In the genomic region with DNA sequence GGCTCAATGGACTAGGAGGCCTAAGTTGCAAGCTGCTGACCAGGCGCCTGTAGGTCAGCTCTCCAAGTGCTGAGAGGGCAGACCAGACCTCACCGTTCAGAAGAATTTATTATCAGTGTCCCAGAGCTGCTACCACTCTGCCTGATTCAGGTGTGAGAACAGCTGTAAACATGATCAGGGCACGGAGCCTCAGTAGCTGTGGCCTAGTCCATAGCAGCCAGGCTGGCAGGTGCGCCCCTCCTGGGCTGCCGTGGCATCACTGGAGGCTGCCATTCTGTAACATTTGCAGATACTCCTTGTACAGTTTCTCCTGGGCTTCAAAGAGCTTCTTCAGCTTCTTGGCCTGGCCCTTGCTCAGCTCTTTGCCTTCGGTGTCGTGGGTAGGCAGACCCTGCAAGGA, we compare ENCODE assay signal across 14 mouse cellular contexts. TPM values are rescaled to one million over a fixed set of nuclear protein-coding genes. Genes with fewer than 3 reads are reported as not detected.
DNase-seq lines count a peak whose midpoint lies in the region; ATAC-seq and TF ChIP-seq lines count a peak whose summit lies in the region.
"Had no signal": no experiment of that assay in that cellular context is flagged by ENCODE, and none has a peak within 500 bp of the region (broad histone marks: within the 10 kb centered on the region; RNA-seq: fewer than 3 reads in every experiment).

No protein-coding gene starts in this region.

- H3K9me3 ChIP-seq in G1E (replicated peaks) = no peaks in the 10 kb centered on the region
- H3K9me3 ChIP-seq: lung, embryonic 15.5 days; megakaryocyte, embryonic 14.5 days had no signal

- peaks cover 99% of the 10 kb centered on the region for H3K36me3 ChIP-seq in G1E (replicated peaks)

- peaks cover 39% of the 10 kb centered on the region for H3K4me1 ChIP-seq in G1E (ENCODE audit: insufficient read depth, low read depth, low read length)
- H3K4me1 ChIP-seq: lung, embryonic 15.5 days; megakaryocyte, embryonic 14.5 days had no signal

- H3K27ac ChIP-seq in layer of hippocampus, adult 2 months = 0 out of 2 replicates have a peak overlapping the region, but pooled peaks have one; percentile 23
- H3K27ac ChIP-seq: lung, embryonic 15.5 days had no signal

- H3K27me3 ChIP-seq in G1E (ENCODE audit: insufficient read depth, low read length) = no peaks in the 10 kb centered on the region
- H3K27me3 ChIP-seq: lung, embryonic 15.5 days; megakaryocyte, embryonic 14.5 days had no signal

- DNase-seq in layer of hippocampus, adult 2 months (ENCODE audit: low spot score in 2 of 2) = no peak
- no peak for DNase-seq in layer of hippocampus, postnatal 10 days (ENCODE audit: low spot score in 2 of 2)
- peak; percentile 12 for DNase-seq in G1E (ENCODE audit: low spot score)
- DNase-seq in urinary bladder, adult 2 months (ENCODE audit: low spot score) = no peak
- DNase-seq: thymus, adult 18-20 months had no signal

- peak; percentile 43 for TF ChIP-seq CTCF in layer of hippocampus, adult 2 months (conservative IDR thresholded peaks at IDR 0.05)
- TF ChIP-seq CTCF in G1E (IDR thresholded peaks at IDR 0.05; ENCODE audit: low read depth, low read length) = no peak

- no peak for ATAC-seq in G1E (ENCODE audit: extremely low read depth, insufficient number of reproducible peaks, low FRiP score, poor library complexity, severe bottlenecking)
- peak; percentile 28; the same call in 1 of the 2 replicates for ATAC-seq in common myeloid progenitor, adult 5-6 weeks (replicated peaks; ENCODE audit: low read depth, poor library complexity, severe bottlenecking)
- ATAC-seq in megakaryocyte progenitor cell, adult 5-6 weeks (replicated peaks; ENCODE audit: poor library complexity) = peak; percentile 73
- no peak for ATAC-seq in CD4-positive, CD25-positive, alpha-beta regulatory T cell, adult 4 months
- ATAC-seq: activated CD4-positive, CD25-positive, alpha-beta regulatory T cell, adult 4 months had no signal

- no peak overlapping the region for H3K4me3 ChIP-seq in layer of hippocampus, adult 2 months
- peak overlapping the region; percentile 47; the same call in 1 of the 2 replicates for H3K4me3 ChIP-seq in G1E (ENCODE audit: low read depth, low read length)
- H3K4me3 ChIP-seq: lung, embryonic 15.5 days; megakaryocyte, embryonic 14.5 days had no signal

RNA-seq across cellular contexts. Expression of gene Nap1l4, which starts 8.7 kb away (rescaled TPM):
- 100 to 1,000 TPM; 106 to 119 TPM for total RNA-seq in layer of hippocampus, adult 2 months (2021)
- total RNA-seq in layer of hippocampus, postnatal 10 days (2021) = 100 to 1,000 TPM; 133 to 144 TPM
- total RNA-seq in G1E (2014; fragmentation: Nextera tagmentation) (96.6 and 138 TPM in 2 replicates), G1E (2017) (146 and 158 TPM in 2 replicates)
- polyA plus RNA-seq in G1E (2012) = 59.5 and 84.7 TPM in 2 replicates
- total RNA-seq in common myeloid progenitor, adult 5-6 weeks (2017) = 151 and 177 TPM in 2 replicates
- 75.6 and 76.8 TPM in 2 replicates for total RNA-seq in megakaryocyte progenitor cell, adult 5-6 weeks (2015)
- 153 and 162 TPM in 2 replicates for total RNA-seq in megakaryocyte progenitor cell, adult 5-6 weeks (2017)
- polyA plus RNA-seq in urinary bladder, adult 2 months (2012; rRNA removed) = 133 and 136 TPM in 2 replicates
- 100 to 1,000 TPM; 288 to 395 TPM for polyA plus RNA-seq in CD4-positive, CD25-positive, alpha-beta regulatory T cell, adult 4 months (2017; shearing (Covaris generic))

RNA-seq across cellular contexts. Expression of gene Cars, which starts 42.3 kb away (rescaled TPM):
- 10 to 100 TPM; 38.4 to 42.0 TPM for total RNA-seq in layer of hippocampus, adult 2 months (2021)
- total RNA-seq in layer of hippocampus, postnatal 10 days (2021) = 10 to 100 TPM; 63.9 to 72.2 TPM
- total RNA-seq in G1E (2014; fragmentation: Nextera tagmentation) = 58.2 and 74.8 TPM in 2 replicates
- 41.3 and 54.5 TPM in 2 replicates for total RNA-seq in G1E (2017)
- 46.4 and 80.5 TPM in 2 replicates for polyA plus RNA-seq in G1E (2012)
- 51.1 and 63.9 TPM in 2 replicates for total RNA-seq in common myeloid progenitor, adult 5-6 weeks (2017)
- 40.3 and 55.4 TPM in 2 replicates for total RNA-seq in megakaryocyte progenitor cell, adult 5-6 weeks (2015)
- 47.5 and 74.5 TPM in 2 replicates for total RNA-seq in megakaryocyte progenitor cell, adult 5-6 weeks (2017)
- polyA plus RNA-seq in urinary bladder, adult 2 months (2012; rRNA removed) = 29.1 and 30.1 TPM in 2 replicates
- 10 to 100 TPM; 29.5 to 51.5 TPM for polyA plus RNA-seq in CD4-positive, CD25-positive, alpha-beta regulatory T cell, adult 4 months (2017; shearing (Covaris generic))

RNA-seq across cellular contexts. Expression of gene Phlda2, which starts 54.7 kb away (rescaled TPM):
- not detected for total RNA-seq in layer of hippocampus, adult 2 months (2021)
- total RNA-seq in layer of hippocampus, postnatal 10 days (2021) = not detected
- total RNA-seq in G1E (2014; fragmentation: Nextera tagmentation) (2.1 and 6.4 TPM in 2 replicates), G1E (2017) (3.2 and 3.8 TPM in 2 replicates)
- 18.7 and 22.1 TPM in 2 replicates for polyA plus RNA-seq in G1E (2012)
- total RNA-seq in common myeloid progenitor, adult 5-6 weeks (2017) = 2.6 and 3.2 TPM in 2 replicates
- total RNA-seq in megakaryocyte progenitor cell, adult 5-6 weeks (2015) = 0.81 and 2.2 TPM in 2 replicates
- not detected in 2 replicates for total RNA-seq in megakaryocyte progenitor cell, adult 5-6 weeks (2017)
- 25.1 and 28.0 TPM in 2 replicates for polyA plus RNA-seq in urinary bladder, adult 2 months (2012; rRNA removed)
- polyA plus RNA-seq in CD4-positive, CD25-positive, alpha-beta regulatory T cell, adult 4 months (2017; shearing (Covaris generic)) = under 1 TPM in 1 of 2 experiments, not detected in 1; 0.58 TPM
- total RNA-seq: gastrocnemius, postnatal 4 days; left cerebral cortex, postnatal 36 days; neutrophil, adult 5-6 weeks had no signal
- polyA plus RNA-seq: activated CD4-positive, CD25-positive, alpha-beta regulatory T cell, adult 4 months had no signal

Comparison
In these comparisons a context has a peak if more than half of its experiments do, and no peak if none do; other contexts are left out.
1. ATAC-seq: peak in common myeloid progenitor, adult 5-6 weeks (single experiment) and megakaryocyte progenitor cell, adult 5-6 weeks (single experiment); none in G1E (single experiment) and CD4-positive, CD25-positive, alpha-beta regulatory T cell, adult 4 months (single experiment).